In genomic region chr19:6339890-6340504, GRCm38 (mm10) we compare ENCODE assay signal across 8 mouse cellular contexts. TPM values are rescaled to one million over a fixed set of nuclear protein-coding genes. Genes with fewer than 3 reads are reported as not detected.
DNase-seq lines count a peak whose midpoint lies in the region; ATAC-seq lines count a peak whose summit lies in the region.

No protein-coding gene starts in this region.

- no peaks in the 10 kb centered on the region for H3K27me3 ChIP-seq in neural tube, embryonic 13.5 days
- no peaks in the 10 kb centered on the region for H3K27me3 ChIP-seq in heart, embryonic 13.5 days (replicated peaks)
- H3K27me3 ChIP-seq in kidney, embryonic 16.5 days (ENCODE audit: insufficient read depth, low read length): no peaks in the 10 kb centered on the region
- H3K27me3 ChIP-seq in stomach, embryonic 16.5 days (ENCODE audit: control insufficient read depth, insufficient read depth, low read length): no peaks in the 10 kb centered on the region

- H3K4me1 ChIP-seq in neural tube, embryonic 13.5 days (replicated peaks): peaks cover 41% of the 10 kb centered on the region
- H3K4me1 ChIP-seq in heart, embryonic 13.5 days: peaks cover 53% of the 10 kb centered on the region
- H3K4me1 ChIP-seq in kidney, embryonic 16.5 days (ENCODE audit: insufficient read depth, low read length): peaks cover 40% of the 10 kb centered on the region
- peaks cover 25% of the 10 kb centered on the region for H3K4me1 ChIP-seq in stomach, embryonic 16.5 days (ENCODE audit: control insufficient read depth, insufficient read depth, low read length)

- no peaks in the 10 kb centered on the region for H3K9me3 ChIP-seq in neural tube, embryonic 13.5 days
- no peaks in the 10 kb centered on the region for H3K9me3 ChIP-seq in heart, embryonic 13.5 days
- no peaks in the 10 kb centered on the region for H3K9me3 ChIP-seq in kidney, embryonic 16.5 days (ENCODE audit: low read length)
- no peaks in the 10 kb centered on the region for H3K9me3 ChIP-seq in stomach, embryonic 16.5 days (replicated peaks; ENCODE audit: control insufficient read depth, low read length)

- H3K27ac ChIP-seq in neural tube, embryonic 13.5 days (replicated peaks): no peak overlapping the region
- peak overlapping the region; percentile 73 for H3K27ac ChIP-seq in heart, embryonic 13.5 days (replicated peaks)
- peak overlapping the region; percentile 65 for H3K27ac ChIP-seq in kidney, embryonic 16.5 days (ENCODE audit: low read length)
- peak overlapping the region; percentile 34; the same call in 1 of the 2 replicates for H3K27ac ChIP-seq in stomach, embryonic 16.5 days (ENCODE audit: low read length)

- no peak overlapping the region; the same call in 1 of the 2 replicates for H3K4me3 ChIP-seq in neural tube, embryonic 13.5 days
- H3K4me3 ChIP-seq in heart, embryonic 13.5 days: peak overlapping the region; percentile 75
- peak overlapping the region; percentile 82 for H3K4me3 ChIP-seq in kidney, embryonic 16.5 days (ENCODE audit: low read length)
- H3K4me3 ChIP-seq in stomach, embryonic 16.5 days (replicated peaks; ENCODE audit: low read length): no peak overlapping the region

- peak overlapping the region; percentile 85; the same call in 1 of the 2 replicates for H3K4me2 ChIP-seq in neural tube, embryonic 13.5 days
- H3K4me2 ChIP-seq in heart, embryonic 13.5 days: peak overlapping the region; percentile 97
- H3K4me2 ChIP-seq in kidney, embryonic 16.5 days (replicated peaks; ENCODE audit: low read depth, low read length): peak overlapping the region; percentile 99
- peak overlapping the region; percentile 87; the same call in 1 of the 2 replicates for H3K4me2 ChIP-seq in stomach, embryonic 16.5 days (ENCODE audit: low read depth, low read length)

- no peak for ATAC-seq in neural tube, embryonic 13.5 days (ENCODE audit: low read depth)
- no peak for ATAC-seq in heart, embryonic 13.5 days (ENCODE audit: extremely low read depth, insufficient number of reproducible peaks, low FRiP score, low TSS enrichment)
- 0 out of 2 replicates have a peak, but pooled peaks have one; percentile 29 for ATAC-seq in kidney, embryonic 16.5 days (ENCODE audit: low FRiP score, low TSS enrichment)
- ATAC-seq in stomach, embryonic 16.5 days (ENCODE audit: insufficient read depth, low FRiP score): 0 out of 2 replicates have a peak, but pooled peaks have one; percentile 3

- peaks cover 62% of the 10 kb centered on the region for H3K36me3 ChIP-seq in neural tube, embryonic 13.5 days
- H3K36me3 ChIP-seq in heart, embryonic 13.5 days: peaks cover 51% of the 10 kb centered on the region
- peaks cover 38% of the 10 kb centered on the region for H3K36me3 ChIP-seq in kidney, embryonic 16.5 days (ENCODE audit: insufficient read depth, low read length)
- peaks cover 13% of the 10 kb centered on the region; the same call in 1 of the 2 replicates for H3K36me3 ChIP-seq in stomach, embryonic 16.5 days (ENCODE audit: control insufficient read depth, insufficient read depth, low read length)

- WGBS in neural tube, embryonic 13.5 days: 65% methylated on average over 15 of the region's 15 CpGs
- WGBS in heart, embryonic 13.5 days: 67% methylated on average over 15 of the region's 15 CpGs
- 45% methylated on average over 15 of the region's 15 CpGs for WGBS in kidney, embryonic 16.5 days
- 67% methylated on average over 15 of the region's 15 CpGs for WGBS in stomach, embryonic 16.5 days

- no peak for DNase-seq in neural tube, embryonic 10.5 days (ENCODE audit: extremely low spot score, low spot score)
- DNase-seq in lung, postnatal 4 days: peak; percentile 78 to 80
- DNase-seq in frontal cortex, postnatal 25 days (ENCODE audit: low spot score in 2 of 2): no peak
- DNase-seq in frontal cortex, postnatal 14 days (ENCODE audit: low spot score in 2 of 2): no peak

- no peak overlapping the region for H3K9ac ChIP-seq in neural tube, embryonic 13.5 days
- H3K9ac ChIP-seq in heart, embryonic 13.5 days: peak overlapping the region; percentile 90; the same call in 1 of the 2 replicates
- peak overlapping the region; percentile 46 for H3K9ac ChIP-seq in kidney, embryonic 16.5 days (replicated peaks; ENCODE audit: low read length)
- no peak overlapping the region for H3K9ac ChIP-seq in stomach, embryonic 16.5 days (ENCODE audit: low read length)

RNA-seq across cellular contexts. Expression of gene Map4k2, which starts 0.9 kb away (rescaled TPM):
- polyA plus RNA-seq in neural tube, embryonic 13.5 days (2015; fragmentation: Nextera tagmentation; extraction: Ambion mirVana): 13.5 and 17.0 TPM in 2 replicates
- polyA plus RNA-seq in heart, embryonic 13.5 days (2015; fragmentation: Nextera tagmentation; extraction: Ambion mirVana): 12.5 and 13.5 TPM in 2 replicates
- polyA plus RNA-seq in kidney, embryonic 16.5 days (2015; fragmentation: Nextera tagmentation; extraction: Ambion mirVana): 25.9 and 28.7 TPM in 2 replicates
- 11.4 and 11.8 TPM in 2 replicates for polyA plus RNA-seq in stomach, embryonic 16.5 days (2015; fragmentation: Nextera tagmentation; extraction: Ambion mirVana)

RNA-seq across cellular contexts. Expression of gene Men1, which starts 5.2 kb away (rescaled TPM):
- 71.5 and 73.9 TPM in 2 replicates for polyA plus RNA-seq in neural tube, embryonic 13.5 days (2015; fragmentation: Nextera tagmentation; extraction: Ambion mirVana)
- polyA plus RNA-seq in heart, embryonic 13.5 days (2015; fragmentation: Nextera tagmentation; extraction: Ambion mirVana): 46.9 and 48.1 TPM in 2 replicates
- polyA plus RNA-seq in kidney, embryonic 16.5 days (2015; fragmentation: Nextera tagmentation; extraction: Ambion mirVana): 93.0 and 96.2 TPM in 2 replicates
- polyA plus RNA-seq in stomach, embryonic 16.5 days (2015; fragmentation: Nextera tagmentation; extraction: Ambion mirVana): 59.0 and 60.2 TPM in 2 replicates

RNA-seq across cellular contexts. Expression of gene Sf1, which starts 23.5 kb away (rescaled TPM):
- polyA plus RNA-seq in neural tube, embryonic 13.5 days (2015; fragmentation: Nextera tagmentation; extraction: Ambion mirVana): 107 and 119 TPM in 2 replicates
- polyA plus RNA-seq in heart, embryonic 13.5 days (2015; fragmentation: Nextera tagmentation; extraction: Ambion mirVana): 89.2 and 89.7 TPM in 2 replicates
- polyA plus RNA-seq in kidney, embryonic 16.5 days (2015; fragmentation: Nextera tagmentation; extraction: Ambion mirVana): 132 and 150 TPM in 2 replicates
- polyA plus RNA-seq in stomach, embryonic 16.5 days (2015; fragmentation: Nextera tagmentation; extraction: Ambion mirVana): 94.5 and 95.1 TPM in 2 replicates

RNA-seq across cellular contexts. Expression of gene Cdc42bpg, which starts 33.7 kb away (rescaled TPM):
- polyA plus RNA-seq in neural tube, embryonic 13.5 days (2015; fragmentation: Nextera tagmentation; extraction: Ambion mirVana): 0.26 and 0.57 TPM in 2 replicates
- polyA plus RNA-seq in heart, embryonic 13.5 days (2015; fragmentation: Nextera tagmentation; extraction: Ambion mirVana): 0.45 and 0.60 TPM in 2 replicates
- 0.80 and 1.5 TPM in 2 replicates for polyA plus RNA-seq in kidney, embryonic 16.5 days (2015; fragmentation: Nextera tagmentation; extraction: Ambion mirVana)
- polyA plus RNA-seq in stomach, embryonic 16.5 days (2015; fragmentation: Nextera tagmentation; extraction: Ambion mirVana): 1.9 and 2.0 TPM in 2 replicates

RNA-seq across cellular contexts. Expression of gene Pygm, which starts 44.2 kb away (rescaled TPM):
- 5.7 and 6.3 TPM in 2 replicates for polyA plus RNA-seq in neural tube, embryonic 13.5 days (2015; fragmentation: Nextera tagmentation; extraction: Ambion mirVana)
- 203 and 219 TPM in 2 replicates for polyA plus RNA-seq in heart, embryonic 13.5 days (2015; fragmentation: Nextera tagmentation; extraction: Ambion mirVana)
- polyA plus RNA-seq in kidney, embryonic 16.5 days (2015; fragmentation: Nextera tagmentation; extraction: Ambion mirVana): 36.2 and 38.3 TPM in 2 replicates
- polyA plus RNA-seq in stomach, embryonic 16.5 days (2015; fragmentation: Nextera tagmentation; extraction: Ambion mirVana): 17.7 and 55.0 TPM in 2 replicates

Comparison
In these comparisons a context has a peak if more than half of its experiments do, and no peak if none do; other contexts are left out.
1. ATAC-seq: peak in kidney, embryonic 16.5 days (single experiment) and stomach, embryonic 16.5 days (single experiment); none in neural tube, embryonic 13.5 days (single experiment) and heart, embryonic 13.5 days (single experiment).
2. H3K4me3 ChIP-seq: peak in heart, embryonic 13.5 days (single experiment) and kidney, embryonic 16.5 days (single experiment); none in neural tube, embryonic 13.5 days (single experiment) and stomach, embryonic 16.5 days (single experiment).
3. H3K9ac ChIP-seq: peak in heart, embryonic 13.5 days (single experiment) and kidney, embryonic 16.5 days (single experiment); none in neural tube, embryonic 13.5 days (single experiment) and stomach, embryonic 16.5 days (single experiment).
4. DNase-seq: peak in lung, postnatal 4 days (2 of 2); none in neural tube, embryonic 10.5 days (single experiment), frontal cortex, postnatal 25 days (0 of 2) and frontal cortex, postnatal 14 days (0 of 2).
5. Peak in every context shown above with its lines, with median percentiles within 50 percentile points of each other: H3K4me2 ChIP-seq.